Mouse (Mus musculus) midbrain, embryonic 12.5 days (tissue): Measurements from ENCODE around the gene Prmt9. TPM values are rescaled to one million over a fixed set of nuclear protein-coding genes. Genes with fewer than 3 reads are reported as not detected.

Experiments
- ATAC-seq: fragments of 200-750 bp; cut with Nextera tagmentation; 2 replicates; pipeline ENCODE4 v1.8.0; 2017; ENCODE audit warnings: low read depth, moderate TSS enrichment, moderate library complexity; ENCODE audit not compliant: low FRiP score
- H3K27ac ChIP-seq: fragments of 300-500 bp; sonication (generic); replicated peaks from 2 replicates; pipeline ENCODE4 v1.5.1; 2016; ENCODE audit warnings: mild to moderate bottlenecking
- H3K27me3 ChIP-seq: fragments of 300-500 bp; sonication (generic); 2 replicates; pipeline ENCODE4 v1.6.1; 2016; ENCODE audit warnings: mild to moderate bottlenecking
- H3K36me3 ChIP-seq: fragments of 300-500 bp; sonication (generic); 2 replicates; pipeline ENCODE4 v1.6.1; 2016
- H3K4me1 ChIP-seq: fragments of 300-500 bp; sonication (generic); 2 replicates; pipeline ENCODE4 v1.6.1; 2016
- H3K4me2 ChIP-seq: fragments of 300-500 bp; sonication (generic); replicated peaks from 2 replicates; pipeline ENCODE4 v1.6.1; 2016; ENCODE audit warnings: mild to moderate bottlenecking, moderate library complexity
- H3K4me3 ChIP-seq: fragments of 300-500 bp; sonication (generic); 2 replicates; pipeline ENCODE4 v1.5.1; 2016; ENCODE audit warnings: mild to moderate bottlenecking
- H3K9ac ChIP-seq: fragments of 300-500 bp; sonication (generic); replicated peaks from 2 replicates; pipeline ENCODE4 v1.6.1; 2016; ENCODE audit warnings: mild to moderate bottlenecking, moderate library complexity
- H3K9me3 ChIP-seq: fragments of 300-500 bp; sonication (generic); 2 replicates; pipeline ENCODE4 v1.6.1; 2016; ENCODE audit warnings: mild to moderate bottlenecking
- WGBS: fragments of 180-500 bp; shearing (Covaris S2); methylation state at CpG from one replicate; pipeline ENCODE4 v1.1.7; 2016; 5-methylcytosine and 5-hydroxymethylcytosine counted together
- polyA plus RNA-seq: library from polyadenylated mRNA; unstranded; fragments of >200 nt; fragmentation: Nextera tagmentation; extraction: Ambion mirVana; gene quantifications from 2 replicates; pipeline ENCODE4 v1.2.1, GENCODE M21; 2016

Prmt9 gene
- polyA plus RNA-seq, 1 experiment from 2014 or later: 22.9 TPM

GRCm38 (mm10) chr8:77610374-77610969 is 61.3 kb downstream of the Prmt9 start, which contains the start of gene Tmem184c:
Gene Tmem184c (minus strand): TSS chr8:77610698.
- WGBS: under 1% methylated on average over 36 of the region's 36 CpGs
- Histone ChIP-seq H3K27ac (peak within 1 kb of the TSS; percentile 71), H3K9ac (peak within 1 kb of the TSS; percentile 71), H3K4me3 (peak within 1 kb of the TSS; percentile 81), H3K4me1 (peaks cover 13% of the 10 kb centered on the region), H3K9me3 (no peaks in the 10 kb centered on the region), H3K36me3 (peaks cover 4% of the 10 kb centered on the region; the same call in 1 of the 2 replicates), H3K27me3 (no peaks in the 10 kb centered on the region), H3K4me2 (peak within 1 kb of the TSS; percentile 81)
- ATAC-seq: peak; percentile 98

GRCm38 (mm10) chr8:77617916-77618315 is 68.7 kb downstream of the Prmt9 start:
- 0 out of 2 replicates have a peak, but pooled peaks have one; percentile 9 for ATAC-seq
- Histone ChIP-seq H3K4me3 (no peak overlapping the region), H3K27ac (no peak overlapping the region), H3K9ac (no peak overlapping the region), H3K4me1 (no peaks in the 10 kb centered on the region), H3K27me3 (no peaks in the 10 kb centered on the region), H3K36me3 (no peaks in the 10 kb centered on the region), H3K9me3 (no peaks in the 10 kb centered on the region), H3K4me2 (no peak overlapping the region)
- 55% methylated on average over 2 of the region's 2 CpGs for WGBS

- Histone ChIP-seq H3K4me2 (no peak overlapping the region), H3K4me3 (no peak overlapping the region)
- ATAC-seq: peak; percentile 70
Measured at GRCm38 (mm10) chr8:77623677-77624209, 74.5 kb downstream of the Prmt9 start.

GRCm38 (mm10) chr8:77629858-77630537 is 80.8 kb downstream of the Prmt9 start:
- no peak overlapping the region for H3K9ac ChIP-seq
- H3K4me3 ChIP-seq: no peak overlapping the region
- no peaks in the 10 kb centered on the region for H3K36me3 ChIP-seq
- H3K27me3 ChIP-seq: no peaks in the 10 kb centered on the region
- WGBS: 17% methylated on average over 15 of the region's 15 CpGs
- no peaks in the 10 kb centered on the region for H3K9me3 ChIP-seq
- H3K4me2 ChIP-seq: 0 out of 2 replicates have a peak overlapping the region, but pooled peaks have one; percentile 9
- H3K4me1 ChIP-seq: no peaks in the 10 kb centered on the region
- ATAC-seq: peak; percentile 91
- no peak overlapping the region for H3K27ac ChIP-seq

More at GRCm38 (mm10) chr8:77623677-77624209, 74.5 kb downstream of the Prmt9 start:
- H3K27me3 ChIP-seq: no peaks in the 10 kb centered on the region
- H3K9ac ChIP-seq: no peak overlapping the region
- no peaks in the 10 kb centered on the region for H3K4me1 ChIP-seq
- H3K9me3 ChIP-seq: no peaks in the 10 kb centered on the region
- H3K36me3 ChIP-seq: no peaks in the 10 kb centered on the region
- no peak overlapping the region for H3K27ac ChIP-seq
- 75% methylated on average over 7 of the region's 7 CpGs for WGBS

GRCm38 (mm10) chr8:77630691-77631090 is 81.5 kb downstream of the Prmt9 start:
- ATAC-seq: peak; percentile 30; the same call in 1 of the 2 replicates
- no peak overlapping the region for H3K27ac ChIP-seq
- no peak overlapping the region for H3K9ac ChIP-seq
- no peak overlapping the region for H3K4me2 ChIP-seq
- no peaks in the 10 kb centered on the region for H3K36me3 ChIP-seq
- WGBS: 56% methylated on average over 3 of the region's 3 CpGs
- no peaks in the 10 kb centered on the region for H3K27me3 ChIP-seq
- no peaks in the 10 kb centered on the region for H3K9me3 ChIP-seq
- H3K4me1 ChIP-seq: no peaks in the 10 kb centered on the region
- no peak overlapping the region for H3K4me3 ChIP-seq

Other genes starting within 250 kb of the Prmt9 start
- 10.2 and 11.2 TPM in 2 replicates for gene Arhgap10, start 31.4 kb upstream of the Prmt9 start, polyA plus RNA-seq
- gene Tmem184c, start 61.3 kb downstream of the Prmt9 start, polyA plus RNA-seq: 54.1 and 54.8 TPM in 2 replicates
- 9.4 and 11.9 TPM in 2 replicates for gene Ednra, start 175.1 kb downstream of the Prmt9 start, polyA plus RNA-seq